Mouse (Mus musculus): Measurements from ENCODE around the gene Cpz. TPM values are rescaled to one million over a fixed set of nuclear protein-coding genes. Genes with fewer than 3 reads are reported as not detected.

Cpz gene
- total and polyA plus RNA-seq, 2 experiments from 2014 or later, result 1.8 to 14.3 TPM

- DNase-seq, result no peak
- Histone ChIP-seq H3K4me3 (ENCODE audit: low read depth, low read length) (no peak overlapping the region), H3K27ac (ENCODE audit: low read depth, low read length) (no peak overlapping the region), H3K9ac (no peak overlapping the region), H3K36me3 (ENCODE audit: insufficient read depth) (no peaks in the 10 kb centered on the region), H3K27me3 (ENCODE audit: insufficient read depth, low read length) (no peaks in the 10 kb centered on the region), H3K4me2 (ENCODE audit: low read depth) (no peak overlapping the region), H3K4me1 (ENCODE audit: insufficient read depth) (no peaks in the 10 kb centered on the region), H3K9me3 (ENCODE audit: low read length) (no peaks in the 10 kb centered on the region)
- no peak for ATAC-seq
- no peak for TF ChIP-seq CTCF (IDR thresholded peaks at IDR 0.05; ENCODE audit: low read depth)
- 14% methylated on average over 10 of the region's 10 CpGs for WGBS
Observed at GRCm38 (mm10) chr5:35531586-35531985, 6.1 kb upstream of the Cpz start.

GRCm38 (mm10) chr5:35530442-35530841 is 4.9 kb upstream of the Cpz start:
- no peak overlapping the region for H3K27ac ChIP-seq (ENCODE audit: low read depth, low read length)
- WGBS, result 19% methylated on average over 4 of the region's 4 CpGs
- peaks cover 6% of the 10 kb centered on the region for H3K27me3 ChIP-seq (ENCODE audit: insufficient read depth, low read length)
- no peak overlapping the region for H3K9ac ChIP-seq
- ATAC-seq (peak; percentile 59; the same call in 1 of the 2 replicates), DNase-seq (peak; percentile 51)
- no peak overlapping the region for H3K4me3 ChIP-seq (ENCODE audit: low read depth, low read length)
- H3K4me2 ChIP-seq (ENCODE audit: low read depth), result no peak overlapping the region
- TF ChIP-seq CTCF (IDR thresholded peaks at IDR 0.05; ENCODE audit: low read depth), result peak; percentile 73
- no peaks in the 10 kb centered on the region for H3K9me3 ChIP-seq (ENCODE audit: low read length)
- H3K36me3 ChIP-seq (ENCODE audit: insufficient read depth), result no peaks in the 10 kb centered on the region
- no peaks in the 10 kb centered on the region for H3K4me1 ChIP-seq (ENCODE audit: insufficient read depth)

GRCm38 (mm10) chr5:35524381-35524780 is 1.1 kb downstream of the Cpz start:
- Histone ChIP-seq H3K4me1 (ENCODE audit: insufficient read depth) (no peaks in the 10 kb centered on the region), H3K36me3 (ENCODE audit: insufficient read depth) (no peaks in the 10 kb centered on the region), H3K4me3 (ENCODE audit: low read depth, low read length) (no peak overlapping the region), H3K4me2 (ENCODE audit: low read depth) (no peak overlapping the region), H3K27ac (ENCODE audit: low read depth, low read length) (no peak overlapping the region), H3K9ac (no peak overlapping the region), H3K27me3 (ENCODE audit: insufficient read depth, low read length) (peaks cover 13% of the 10 kb centered on the region), H3K9me3 (ENCODE audit: low read length) (no peaks in the 10 kb centered on the region)
- 81% methylated on average over 2 of the region's 2 CpGs for WGBS
- no peak for ATAC-seq
- no peak for DNase-seq
- TF ChIP-seq CTCF (IDR thresholded peaks at IDR 0.05; ENCODE audit: low read depth), result no peak

- H3K36me3 ChIP-seq (ENCODE audit: insufficient read depth), result no peaks in the 10 kb centered on the region
- no peaks in the 10 kb centered on the region for H3K4me1 ChIP-seq (ENCODE audit: insufficient read depth)
- DNase-seq (peak; percentile 76), ATAC-seq (peak; percentile 24; the same call in 1 of the 2 replicates)
- H3K4me2 ChIP-seq (ENCODE audit: low read depth), result no peak overlapping the region
- peaks cover 13% of the 10 kb centered on the region for H3K27me3 ChIP-seq (ENCODE audit: insufficient read depth, low read length)
- no peaks in the 10 kb centered on the region for H3K9me3 ChIP-seq (ENCODE audit: low read length)
- H3K4me3 ChIP-seq (ENCODE audit: low read depth, low read length), result no peak overlapping the region
- under 1% methylated on average over 5 of the region's 5 CpGs for WGBS
- no peak overlapping the region for H3K27ac ChIP-seq (ENCODE audit: low read depth, low read length)
- H3K9ac ChIP-seq, result no peak overlapping the region
- TF ChIP-seq CTCF (IDR thresholded peaks at IDR 0.05; ENCODE audit: low read depth), result peak; percentile 90
Observed at GRCm38 (mm10) chr5:35523735-35524134, 1.8 kb downstream of the Cpz start.

GRCm38 (mm10) chr5:35516781-35517180 is 8.7 kb downstream of the Cpz start:
- Histone ChIP-seq H3K36me3 (ENCODE audit: insufficient read depth) (no peaks in the 10 kb centered on the region), H3K9me3 (ENCODE audit: low read length) (no peaks in the 10 kb centered on the region), H3K9ac (no peak overlapping the region), H3K4me3 (ENCODE audit: low read depth, low read length) (no peak overlapping the region), H3K4me1 (ENCODE audit: insufficient read depth) (no peaks in the 10 kb centered on the region), H3K4me2 (ENCODE audit: low read depth) (no peak overlapping the region), H3K27ac (ENCODE audit: low read depth, low read length) (no peak overlapping the region), H3K27me3 (ENCODE audit: insufficient read depth, low read length) (no peaks in the 10 kb centered on the region)
- DNase-seq, result no peak
- no peak for TF ChIP-seq CTCF (IDR thresholded peaks at IDR 0.05; ENCODE audit: low read depth)
- WGBS, result 82% methylated on average over 11 of the region's 11 CpGs
- ATAC-seq, result no peak

GRCm38 (mm10) chr5:35510589-35510988 is 14.9 kb downstream of the Cpz start:
- H3K27ac ChIP-seq (ENCODE audit: low read depth, low read length), result no peak overlapping the region
- WGBS, result 19% methylated on average over 5 of the region's 5 CpGs
- H3K9me3 ChIP-seq (ENCODE audit: low read length), result no peaks in the 10 kb centered on the region
- no peak overlapping the region for H3K9ac ChIP-seq
- no peaks in the 10 kb centered on the region for H3K27me3 ChIP-seq (ENCODE audit: insufficient read depth, low read length)
- ATAC-seq (peak; percentile 62; the same call in 1 of the 2 replicates), DNase-seq (peak; percentile 86)
- no peaks in the 10 kb centered on the region for H3K4me1 ChIP-seq (ENCODE audit: insufficient read depth)
- no peak overlapping the region for H3K4me2 ChIP-seq (ENCODE audit: low read depth)
- H3K4me3 ChIP-seq (ENCODE audit: low read depth, low read length), result no peak overlapping the region
- peak; percentile 98 for TF ChIP-seq CTCF (IDR thresholded peaks at IDR 0.05; ENCODE audit: low read depth)
- no peaks in the 10 kb centered on the region for H3K36me3 ChIP-seq (ENCODE audit: insufficient read depth)

- no peak overlapping the region for H3K4me3 ChIP-seq (ENCODE audit: low read depth, low read length)
- ATAC-seq, result no peak
- H3K9ac ChIP-seq, result no peak overlapping the region
- 78% methylated on average over 7 of the region's 7 CpGs for WGBS
- H3K9me3 ChIP-seq (ENCODE audit: low read length), result no peaks in the 10 kb centered on the region
- no peak for DNase-seq
- TF ChIP-seq CTCF (IDR thresholded peaks at IDR 0.05; ENCODE audit: low read depth), result no peak
- H3K4me1 ChIP-seq (ENCODE audit: insufficient read depth), result no peaks in the 10 kb centered on the region
- no peaks in the 10 kb centered on the region for H3K36me3 ChIP-seq (ENCODE audit: insufficient read depth)
- no peaks in the 10 kb centered on the region for H3K27me3 ChIP-seq (ENCODE audit: insufficient read depth, low read length)
- no peak overlapping the region for H3K27ac ChIP-seq (ENCODE audit: low read depth, low read length)
- H3K4me2 ChIP-seq (ENCODE audit: low read depth), result no peak overlapping the region
Observed at GRCm38 (mm10) chr5:35505016-35505415, 20.5 kb downstream of the Cpz start.
